Mouse (Mus musculus) T-helper 2 cell (primary cell): ENCODE data around the gene Cabp4.

Source experiments
- in situ Hi-C: fragments of 300-600 bp; cut with MboI, MseI; formaldehyde crosslinking; loops from one replicate; pipeline ENCODE4 v1.15.1; 2025; ENCODE audit warnings: high pct_unique_total_duplicates

Gene Cabp4

GRCm38 (mm10) chr19:4086156-4086555, 57.7 kb downstream of the Cabp4 start:
- in situ Hi-C loops: no loop called here
